In genomic region chr4:123237386-123238266, GRCm38 (mm10) we compare ENCODE assay signal across 1 mouse cellular context.
TF ChIP-seq lines count a peak whose summit lies in the region.

No protein-coding gene starts in this region.

TF ChIP-seq in myocyte, 11 proteins besides CTCF, POLR2A, EP300 and RAD21 (continued from another document):
- TF ChIP-seq MYOD1 (IDR thresholded peaks at IDR 0.05; ENCODE audit: control insufficient read depth in 1 of 3, insufficient read length in 2 of 3, low read depth in 2 of 3), result peak in 1 of 3 experiments; percentile 20
